Mouse (Mus musculus) erythroblast, adult 5-6 weeks (primary cell): ENCODE measurements around the gene Tmc3. TPM values are rescaled to one million over a fixed set of nuclear protein-coding genes. Genes with fewer than 3 reads are reported as not detected.
A peak's percentile ranks its signal among the peaks of the same experiment; 100 is the strongest.

Source experiments
- ATAC-seq: replicated peaks from 2 replicates; pipeline ENCODE4 v1.8.0; 2016; ENCODE audit warnings: moderate number of reproducible peaks, mild to moderate bottlenecking, moderate TSS enrichment, inconsistent platforms; ENCODE audit not compliant: poor library complexity, low FRiP score, severe bottlenecking
- total RNA-seq, 2 experiments: library from RNA; stranded (forward) in 1 of 2; stranded (reverse) in 1 of 2; fragments of 150-400 nt in 1 of 2; fragments of 200-764, 138-1000 nt in 1 of 2; gene quantifications; 2 replicates each; pipeline versions ENCODE4 v1.2.3 to v1.2.4; 2015 to 2017; ENCODE audit warnings: low replicate concordance in 2 of 2

The Tmc3 gene
- total RNA-seq, 2 experiments from 2014 or later: 2.9 to 12.2 TPM

GRCm38 (mm10) chr7:83594056-83594455 lies 9.3 kb downstream of the Tmc3 start:
- ATAC-seq: no peak

- no peak for ATAC-seq
Observed at GRCm38 (mm10) chr7:83597063-83597462, 12.3 kb downstream of the Tmc3 start.

- 0 out of 2 replicates have a peak, but pooled peaks have one; percentile 24 for ATAC-seq
Observed at GRCm38 (mm10) chr7:83598997-83599912, 14.5 kb downstream of the Tmc3 start.

GRCm38 (mm10) chr7:83599913-83600286 lies 15.2 kb downstream of the Tmc3 start:
- ATAC-seq: peak; percentile 67

GRCm38 (mm10) chr7:83604180-83604944 lies 19.6 kb downstream of the Tmc3 start:
- no peak for ATAC-seq

- ATAC-seq: no peak
Observed at GRCm38 (mm10) chr7:83606796-83607195, 22.1 kb downstream of the Tmc3 start.

GRCm38 (mm10) chr7:83609891-83610290 lies 25.2 kb downstream of the Tmc3 start:
- no peak for ATAC-seq

- no peak for ATAC-seq
Observed at GRCm38 (mm10) chr7:83611886-83612285, 27.2 kb downstream of the Tmc3 start.

GRCm38 (mm10) chr7:83615272-83615671 lies 30.5 kb downstream of the Tmc3 start:
- no peak for ATAC-seq

GRCm38 (mm10) chr7:83615815-83616214 lies 31.1 kb downstream of the Tmc3 start:
- ATAC-seq: no peak

GRCm38 (mm10) chr7:83616268-83616667 lies 31.5 kb downstream of the Tmc3 start:
- ATAC-seq: no peak

- ATAC-seq: no peak
Observed at GRCm38 (mm10) chr7:83618709-83619108, 34.0 kb downstream of the Tmc3 start.

GRCm38 (mm10) chr7:83622582-83622981 lies 37.9 kb downstream of the Tmc3 start:
- no peak for ATAC-seq

GRCm38 (mm10) chr7:83624065-83624464 lies 39.3 kb downstream of the Tmc3 start:
- ATAC-seq: no peak

- ATAC-seq: no peak
Observed at GRCm38 (mm10) chr7:83626557-83627257, 42.0 kb downstream of the Tmc3 start.

GRCm38 (mm10) chr7:83627369-83627768 lies 42.6 kb downstream of the Tmc3 start:
- no peak for ATAC-seq

- peak; percentile 62; the same call in 1 of the 2 replicates for ATAC-seq
Observed at GRCm38 (mm10) chr7:83631073-83631827, 46.5 kb downstream of the Tmc3 start.

- peak; percentile 97 for ATAC-seq
Observed at GRCm38 (mm10) chr7:83631828-83632681, 47.3 kb downstream of the Tmc3 start, which contains the start of gene Stard5. TSS of gene Stard5 (plus strand) at chr7:83631959.
